Mouse (Mus musculus) embryo, embryonic 10.5 days (tissue): ENCODE measurements around the gene Eif2b3.

Experiments
- DNase-seq: peaks from one replicate; pipeline ENCODE4 v3.0.0-alpha.2; 2015; ENCODE audit warnings: low spot score

Eif2b3 gene

GRCm38 (mm10) chr4:117124218-117124517, 105.0 kb downstream of the Eif2b3 start:
- DNase-seq = no peak

DNA sequence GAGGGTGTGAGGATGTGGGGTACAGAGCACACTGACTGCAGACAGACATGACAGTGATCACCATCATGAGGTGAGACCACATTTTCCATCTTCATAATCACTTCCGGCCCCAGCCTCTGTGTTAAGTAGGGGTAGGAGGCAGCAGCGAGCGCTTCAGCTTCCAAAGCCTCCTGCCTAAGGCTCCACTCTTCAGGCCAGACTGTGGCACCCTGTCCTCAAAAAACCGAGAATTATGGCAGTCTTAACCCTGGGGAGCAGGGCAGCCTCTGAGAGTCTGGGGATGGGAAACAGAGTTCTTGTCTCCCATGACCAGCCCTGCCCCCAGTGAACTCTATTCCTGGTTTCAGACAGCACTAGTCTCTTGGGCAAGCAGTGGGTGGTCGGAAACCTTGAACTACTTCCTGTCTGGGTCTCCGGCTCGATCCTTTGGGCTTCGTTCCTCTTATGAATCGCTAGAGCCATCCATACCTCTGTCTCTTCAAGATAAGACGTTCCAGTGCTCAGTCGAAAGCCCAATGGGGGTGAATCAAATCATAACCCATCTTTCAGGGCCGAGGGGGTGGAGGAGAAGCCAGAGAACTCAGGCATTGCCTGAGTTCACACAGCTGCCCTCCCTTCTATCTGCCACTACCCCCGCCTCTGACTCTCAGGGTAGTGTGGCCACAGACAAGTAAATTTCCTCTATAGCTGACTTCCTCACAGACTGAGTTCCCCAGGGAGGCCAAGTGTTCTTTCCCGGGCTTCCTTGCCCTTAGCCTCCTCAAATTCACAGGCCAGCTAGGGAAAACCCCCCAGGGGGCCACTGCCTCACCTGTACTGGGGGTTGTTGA, 105.5 kb downstream of the Eif2b3 start:
- no peak for DNase-seq

- DNase-seq = peak; percentile 73
Measured at GRCm38 (mm10) chr4:117125348-117125909, 106.2 kb downstream of the Eif2b3 start, which contains the start of gene Btbd19. Gene Btbd19 (minus strand): TSS chr4:117125725.

DNA sequence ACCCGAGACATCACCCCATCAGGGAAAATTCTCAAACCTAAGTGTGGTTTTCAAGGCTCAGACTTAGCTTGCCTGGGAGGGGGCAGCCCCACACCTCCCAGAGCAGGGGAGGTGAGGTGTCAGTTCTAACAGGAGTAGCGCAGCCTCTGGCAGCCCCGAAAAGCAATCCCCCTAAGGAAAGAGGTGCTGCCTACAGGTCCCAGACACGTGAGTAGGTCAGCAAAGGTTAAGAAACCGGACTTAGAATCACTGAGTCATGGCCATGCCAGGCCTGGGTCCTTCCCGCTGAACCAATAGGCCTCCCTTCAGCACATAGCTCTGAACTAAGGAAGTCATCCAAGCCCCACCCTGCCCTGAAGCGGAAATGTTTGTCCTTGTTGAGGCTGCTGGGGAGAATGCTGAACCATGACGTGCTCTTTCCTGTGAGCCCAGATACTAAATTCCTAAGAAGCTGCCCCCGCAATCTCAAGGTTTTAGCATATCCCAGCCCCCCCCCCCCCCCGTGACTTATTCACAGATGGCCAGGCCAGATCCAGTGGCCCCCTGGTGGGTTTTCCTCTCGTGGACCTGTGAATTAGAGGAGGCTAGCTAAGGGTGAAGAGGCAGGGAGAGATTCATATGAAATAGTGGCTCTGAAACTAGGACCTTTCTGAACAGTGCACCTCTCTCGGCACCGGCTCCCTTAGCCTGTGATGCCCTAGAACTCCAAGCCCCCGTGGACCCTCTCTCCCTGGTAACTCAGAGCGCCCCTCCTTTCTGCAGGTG, 106.9 kb downstream of the Eif2b3 start:
- peak; percentile 61 for DNase-seq

DNA sequence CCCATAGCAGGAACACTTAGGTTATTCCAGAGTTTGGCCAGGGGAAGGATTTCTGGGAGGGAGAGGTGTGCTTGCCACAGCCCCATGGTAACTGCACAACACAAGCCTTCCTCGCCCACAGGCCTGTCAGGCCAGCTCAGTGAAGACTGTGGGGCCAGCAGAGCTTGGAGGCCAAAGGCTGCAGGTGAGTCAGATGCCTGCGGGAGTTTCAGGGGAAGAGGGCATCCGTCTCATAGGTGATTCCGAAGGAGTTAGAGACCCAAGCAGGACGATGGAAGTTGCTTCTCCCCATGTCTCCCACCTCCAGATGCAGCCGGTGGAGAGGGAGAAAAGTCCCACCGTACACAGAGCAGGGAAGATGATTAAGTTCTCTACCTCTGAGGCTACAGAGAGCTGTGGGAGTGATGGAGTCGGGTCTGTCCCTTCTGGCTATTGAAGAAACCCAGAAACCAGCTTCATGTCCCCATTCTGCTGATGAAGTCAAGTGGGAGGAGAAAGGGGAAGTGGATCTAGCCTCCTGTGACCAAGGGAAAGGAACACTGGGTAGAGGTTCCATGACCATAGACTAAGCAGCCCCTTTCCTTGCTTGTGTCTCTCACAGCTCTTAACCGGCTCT, 107.6 kb downstream of the Eif2b3 start, which contains the start of gene Tctex1d4:
Tctex1d4 (plus strand) TSS at position 120 of the 616 bp plus-strand sequence.
- no peak for DNase-seq

GRCm38 (mm10) chr4:117127991-117128686, 108.9 kb downstream of the Eif2b3 start:
- no peak for DNase-seq

DNA sequence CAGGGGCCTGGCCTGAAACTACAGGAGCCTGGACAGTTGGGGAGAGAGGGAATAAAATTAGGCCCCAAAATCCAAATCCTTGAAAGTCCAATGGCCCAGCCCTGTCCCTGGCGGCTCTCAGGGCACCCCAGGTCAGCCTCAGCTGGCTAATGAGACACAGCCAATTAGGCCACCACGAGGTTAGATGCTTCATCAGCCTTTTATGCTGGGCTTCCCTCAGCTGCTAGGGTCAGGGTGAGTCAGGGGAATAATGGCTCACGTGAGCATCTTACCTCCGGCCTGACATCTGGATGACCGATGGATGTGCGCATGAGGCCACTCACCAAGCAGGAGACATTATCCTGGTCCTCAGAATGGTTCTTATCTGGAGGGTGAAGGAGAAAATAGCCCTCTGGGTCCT, 111.6 kb downstream of the Eif2b3 start:
- no peak for DNase-seq

- DNase-seq = no peak
Measured at GRCm38 (mm10) chr4:117131198-117131597, 112.0 kb downstream of the Eif2b3 start.

DNA sequence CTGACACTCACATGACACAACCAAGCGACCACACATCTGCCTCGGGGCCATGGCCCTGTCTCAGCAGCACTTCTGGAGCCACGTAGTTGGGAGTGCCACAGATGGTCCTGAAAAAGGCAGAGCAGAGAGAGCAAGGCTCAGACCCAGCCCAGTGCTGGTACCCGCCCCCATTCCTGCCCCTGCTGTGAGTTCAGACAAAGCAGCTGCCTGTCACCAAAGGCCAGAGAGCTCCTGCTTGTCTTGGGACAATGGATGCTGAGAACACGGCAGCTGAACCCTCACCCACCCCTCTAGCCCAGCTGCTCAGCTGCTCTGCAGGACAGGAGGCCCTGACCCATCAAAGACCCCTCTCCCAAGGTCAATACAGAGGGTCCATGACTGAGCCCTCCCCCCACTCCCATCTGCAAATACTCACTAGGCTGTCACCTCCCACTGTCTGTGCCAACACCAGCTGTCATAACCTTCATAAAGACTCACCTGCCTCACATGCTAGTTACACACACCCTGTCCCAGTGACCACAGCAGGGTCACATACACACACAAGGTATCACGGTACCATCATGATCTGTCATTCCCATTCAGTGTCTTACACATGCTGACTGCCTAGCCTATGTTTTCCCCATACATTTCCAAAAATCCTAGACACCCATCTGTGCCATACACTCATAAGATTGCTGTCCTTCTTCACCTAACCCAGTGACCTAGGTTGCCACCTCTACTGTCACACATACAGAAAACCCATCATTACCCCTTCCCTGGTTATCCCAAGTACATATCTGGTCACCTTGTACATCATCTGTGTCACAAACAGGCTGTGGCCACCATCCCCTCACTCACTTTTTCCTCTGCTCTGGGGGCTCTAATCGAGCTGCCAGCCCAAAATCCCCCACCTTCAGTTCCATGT, 112.9 kb downstream of the Eif2b3 start:
- DNase-seq = peak; percentile 87

DNA sequence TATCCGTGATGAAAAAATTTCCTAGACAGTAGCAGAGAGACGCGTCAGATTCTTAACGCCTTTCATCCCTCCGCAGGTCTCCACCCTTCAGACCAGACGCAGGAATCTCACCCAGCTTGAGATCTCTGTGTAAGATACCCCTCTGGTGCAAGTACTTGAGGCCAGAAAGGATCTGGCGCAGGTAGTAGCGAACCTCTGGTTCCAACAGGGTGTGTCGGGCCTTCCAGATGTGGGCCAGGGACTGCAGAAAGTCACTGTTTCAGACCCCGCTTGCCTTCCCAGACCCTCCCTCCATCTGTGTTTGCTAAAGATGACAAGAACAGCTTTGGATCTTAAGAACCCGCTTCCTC, 113.6 kb downstream of the Eif2b3 start:
- no peak for DNase-seq

- peak; percentile 43 for DNase-seq
Measured at GRCm38 (mm10) chr4:117133366-117133796, 114.2 kb downstream of the Eif2b3 start.

GRCm38 (mm10) chr4:117133817-117134600, 114.8 kb downstream of the Eif2b3 start, which contains the start of gene Plk3:
Gene Plk3 (minus strand): TSS chr4:117133963.
- peak; percentile 99 for DNase-seq

GRCm38 (mm10) chr4:117134601-117134995, 115.4 kb downstream of the Eif2b3 start:
- DNase-seq = no peak

DNA sequence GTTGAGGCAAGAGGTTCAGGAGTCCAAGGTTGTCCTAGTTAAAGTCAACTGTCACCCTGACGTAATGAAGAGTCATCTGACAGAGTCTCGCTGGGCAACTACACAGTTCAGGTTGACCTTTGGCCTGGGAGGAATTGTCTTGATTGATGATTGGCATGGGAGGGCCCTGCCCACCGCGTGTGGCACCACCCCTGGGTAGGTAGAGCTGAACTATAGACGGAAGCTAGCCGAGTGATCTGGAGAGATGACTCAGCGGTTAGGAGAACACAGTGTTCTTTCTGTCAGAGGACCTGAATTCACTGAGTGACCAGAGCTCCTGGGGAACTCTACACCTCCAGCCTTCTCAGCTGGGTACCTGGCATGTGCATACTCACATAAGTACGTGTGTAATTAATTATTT, 116.8 kb downstream of the Eif2b3 start:
- DNase-seq = no peak
